Mouse (Mus musculus) liver, adult 2 months (tissue): ENCODE data around the gene Pard6a.

ENCODE experiments used
- CTCF ChIP-seq: fragments of 200-500 bp; IDR thresholded peaks from 2 replicates; pipeline ENCODE4 v1.5.1; 2011; ENCODE audit warnings: low read depth, low read length, control low read depth
- POLR2A ChIP-seq: fragments of 200-500 bp; IDR thresholded peaks from 2 replicates; pipeline ENCODE4 v1.6.1; 2011; ENCODE audit warnings: low read length, control low read depth; ENCODE audit not compliant: insufficient read depth; ENCODE audit errors: extremely low read depth

GRCm38 (mm10) chr8:105688242-105688752, 12.7 kb upstream of the Pard6a start:
- TF ChIP-seq CTCF: no peak
- TF ChIP-seq POLR2A: no peak
